Mouse (Mus musculus) neural tube, embryonic 13.5 days (tissue): Measurements from ENCODE around the gene B3gnt4. TPM values are rescaled to one million over a fixed set of nuclear protein-coding genes. Genes with fewer than 3 reads are reported as not detected.

Source experiments
- ATAC-seq: fragments of 200-750 bp; cut with Nextera tagmentation; 2 replicates; pipeline ENCODE4 v1.8.0; 2017; ENCODE audit warnings: low read depth, mild to moderate bottlenecking, moderate TSS enrichment, moderate library complexity
- H3K27ac ChIP-seq: fragments of 300-500 bp; sonication (generic); replicated peaks from 2 replicates; pipeline ENCODE4 v1.5.1; 2015; ENCODE audit warnings: moderate library complexity, mild to moderate bottlenecking, inconsistent platforms
- H3K27me3 ChIP-seq: fragments of 300-500 bp; sonication (generic); 2 replicates; pipeline ENCODE4 v1.6.1; 2015; ENCODE audit warnings: mild to moderate bottlenecking, inconsistent platforms
- H3K36me3 ChIP-seq: fragments of 300-500 bp; sonication (generic); 2 replicates; pipeline ENCODE4 v1.6.1; 2015; ENCODE audit warnings: mild to moderate bottlenecking, inconsistent platforms
- H3K4me1 ChIP-seq: fragments of 300-500 bp; sonication (generic); replicated peaks from 2 replicates; pipeline ENCODE4 v1.6.1; 2015; ENCODE audit warnings: inconsistent platforms
- H3K4me2 ChIP-seq: fragments of 300-500 bp; sonication (generic); 2 replicates; pipeline ENCODE4 v1.6.1; 2015; ENCODE audit warnings: inconsistent platforms, mild to moderate bottlenecking, moderate library complexity
- H3K4me3 ChIP-seq: fragments of 300-500 bp; sonication (generic); 2 replicates; pipeline ENCODE4 v1.5.1; 2015; ENCODE audit warnings: mild to moderate bottlenecking, inconsistent platforms
- H3K9ac ChIP-seq: fragments of 300-500 bp; sonication (generic); 2 replicates; pipeline ENCODE4 v1.6.1; 2015; ENCODE audit warnings: moderate library complexity, mild to moderate bottlenecking, inconsistent platforms
- H3K9me3 ChIP-seq: fragments of 300-500 bp; sonication (generic); 2 replicates; pipeline ENCODE4 v1.6.1; 2016; ENCODE audit warnings: inconsistent platforms
- WGBS: fragments of 180-500 bp; shearing (Covaris S2); methylation state at CpG from one replicate; pipeline ENCODE4 v1.1.7; 2015; 5-methylcytosine and 5-hydroxymethylcytosine counted together
- microRNA-seq: library from miRNA; unstranded; fragments of <30 nt; microRNA quantifications from one replicate; pipeline ENCODE4, GENCODE M21; 2016
- polyA plus RNA-seq: library from polyadenylated mRNA; unstranded; fragments of >200 nt; fragmentation: Nextera tagmentation; extraction: Ambion mirVana; gene quantifications from 2 replicates; pipeline ENCODE4 v1.2.1, GENCODE M21; 2015

The B3gnt4 gene
- polyA plus RNA-seq, 1 experiment from 2014 or later: 1.3 TPM

GRCm38 (mm10) chr5:123530056-123530455 is 19.8 kb downstream of the B3gnt4 start:
- Histone ChIP-seq H3K9ac (no peak overlapping the region), H3K27me3 (no peaks in the 10 kb centered on the region), H3K36me3 (peaks cover 85% of the 10 kb centered on the region), H3K9me3 (no peaks in the 10 kb centered on the region), H3K4me1 (peaks cover 5% of the 10 kb centered on the region; the same call in 1 of the 2 replicates), H3K4me3 (no peak overlapping the region), H3K27ac (no peak overlapping the region), H3K4me2 (no peak overlapping the region)
- no peak for ATAC-seq
- WGBS: 86% methylated on average over 8 of the region's 8 CpGs

DNA sequence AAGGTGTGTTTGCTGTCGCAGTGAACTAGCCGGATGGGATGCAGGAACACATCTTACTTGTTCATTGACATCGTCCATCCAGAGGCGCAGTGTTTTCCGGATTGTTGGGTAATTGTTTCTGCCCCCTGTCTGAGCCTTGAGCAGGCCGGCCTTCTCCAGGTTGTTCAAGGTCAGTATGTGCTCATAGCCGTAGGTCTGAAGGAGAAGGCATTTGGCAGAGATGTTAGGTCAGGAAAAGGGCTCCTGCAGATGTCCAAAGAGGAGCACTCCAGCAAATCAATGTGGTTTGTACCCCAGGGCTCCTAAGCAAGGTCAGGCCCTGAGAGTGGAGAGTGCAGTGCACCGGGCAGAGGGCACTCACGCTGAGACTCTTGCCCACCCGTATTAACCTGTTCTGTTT is 23.5 kb downstream of the B3gnt4 start:
- no peak for ATAC-seq
- H3K4me3 ChIP-seq: no peak overlapping the region
- no peak overlapping the region for H3K4me2 ChIP-seq
- H3K9ac ChIP-seq: no peak overlapping the region
- H3K36me3 ChIP-seq: peaks cover 87% of the 10 kb centered on the region
- no peaks in the 10 kb centered on the region for H3K27me3 ChIP-seq
- no peaks in the 10 kb centered on the region for H3K4me1 ChIP-seq
- no peaks in the 10 kb centered on the region for H3K9me3 ChIP-seq
- H3K27ac ChIP-seq: no peak overlapping the region
- WGBS: 93% methylated on average over 10 of the region's 10 CpGs

GRCm38 (mm10) chr5:123555693-123556092 is 45.4 kb downstream of the B3gnt4 start:
- 92% methylated on average over 7 of the region's 7 CpGs for WGBS
- Histone ChIP-seq H3K27me3 (no peaks in the 10 kb centered on the region), H3K36me3 (peaks cover 59% of the 10 kb centered on the region), H3K9ac (no peak overlapping the region), H3K4me2 (no peak overlapping the region), H3K9me3 (no peaks in the 10 kb centered on the region), H3K27ac (no peak overlapping the region), H3K4me3 (no peak overlapping the region), H3K4me1 (no peaks in the 10 kb centered on the region)
- no peak for ATAC-seq

GRCm38 (mm10) chr5:123556451-123556850 is 46.2 kb downstream of the B3gnt4 start:
- H3K4me3 ChIP-seq: no peak overlapping the region
- ATAC-seq: no peak
- H3K9ac ChIP-seq: no peak overlapping the region
- H3K27ac ChIP-seq: no peak overlapping the region
- no peaks in the 10 kb centered on the region for H3K4me1 ChIP-seq
- WGBS: 84% methylated on average over 2 of the region's 2 CpGs
- no peaks in the 10 kb centered on the region for H3K27me3 ChIP-seq
- peaks cover 66% of the 10 kb centered on the region for H3K36me3 ChIP-seq
- no peaks in the 10 kb centered on the region for H3K9me3 ChIP-seq
- no peak overlapping the region for H3K4me2 ChIP-seq

DNA sequence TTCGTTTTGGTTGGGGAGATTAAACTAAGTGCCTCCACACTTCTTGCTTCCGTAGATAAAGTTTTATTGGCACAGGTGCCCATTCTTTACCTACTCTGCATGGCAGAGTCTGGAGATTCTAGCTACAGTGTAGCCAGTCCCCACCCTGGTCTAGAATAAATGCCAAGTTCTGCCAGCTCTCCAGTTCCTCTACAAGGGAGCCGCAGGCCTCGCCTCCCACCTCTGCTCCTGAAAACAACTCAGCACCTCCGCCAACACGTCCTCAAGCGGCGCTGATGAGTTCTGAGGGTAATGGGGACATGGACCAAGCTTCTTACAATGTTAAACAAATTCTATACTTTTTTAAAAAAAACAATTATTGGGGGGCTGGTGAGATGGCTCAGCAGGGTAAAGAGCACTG is 49.3 kb downstream of the B3gnt4 start:
- Histone ChIP-seq H3K4me3 (no peak overlapping the region), H3K36me3 (peaks cover 90% of the 10 kb centered on the region), H3K4me1 (no peaks in the 10 kb centered on the region), H3K27ac (no peak overlapping the region), H3K4me2 (no peak overlapping the region), H3K9me3 (no peaks in the 10 kb centered on the region), H3K27me3 (no peaks in the 10 kb centered on the region), H3K9ac (no peak overlapping the region)
- 97% methylated on average over 8 of the region's 8 CpGs for WGBS
- no peak for ATAC-seq

DNA sequence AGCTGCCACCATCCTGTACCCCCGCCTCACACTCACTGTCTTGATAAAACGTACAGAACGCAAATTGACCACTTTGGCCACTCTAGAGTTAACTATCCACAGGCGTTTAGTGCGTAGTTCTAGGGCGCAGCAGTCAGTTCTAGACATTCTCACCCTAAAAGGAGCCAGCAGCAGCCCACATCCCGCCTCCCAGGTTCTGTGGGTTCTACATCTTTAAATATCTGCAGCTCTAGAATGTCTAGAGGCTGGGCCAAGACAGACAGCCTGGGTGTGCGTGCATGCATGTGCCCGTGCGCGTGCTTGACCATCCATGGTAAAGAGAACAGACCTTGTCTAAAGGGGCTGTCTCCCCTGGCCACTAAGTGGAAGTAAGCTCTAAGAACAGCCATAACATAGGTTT is 50.9 kb downstream of the B3gnt4 start:
- 94% methylated on average over 11 of the region's 11 CpGs for WGBS
- Histone ChIP-seq H3K27ac (no peak overlapping the region), H3K4me3 (no peak overlapping the region), H3K27me3 (no peaks in the 10 kb centered on the region), H3K4me2 (no peak overlapping the region), H3K36me3 (peaks cover 94% of the 10 kb centered on the region), H3K9me3 (no peaks in the 10 kb centered on the region), H3K4me1 (no peaks in the 10 kb centered on the region), H3K9ac (no peak overlapping the region)
- ATAC-seq: no peak

Small RNA genes lying within 50 kb of the gene (microRNA-seq; reads per million reads assigned to microRNA genes)
- 1.0 reads per million for gene Mir7647

Other genes with a start within 250 kb of the B3gnt4 start
- gene Bcl7a, start 166.6 kb upstream of the B3gnt4 start, polyA plus RNA-seq: 47.4 and 52.6 TPM in 2 replicates
- 23.5 and 28.4 TPM in 2 replicates for gene Mlxip, start 115.7 kb upstream of the B3gnt4 start, polyA plus RNA-seq
- gene Lrrc43, start 21.2 kb upstream of the B3gnt4 start, polyA plus RNA-seq: 0.10 TPM in 1 of 2 replicates, not detected in the other
- gene Il31, start 21.0 kb upstream of the B3gnt4 start, polyA plus RNA-seq: not detected in 2 replicates
- 128 and 137 TPM in 2 replicates for gene Diablo, start 13.7 kb downstream of the B3gnt4 start, polyA plus RNA-seq
- gene Gm49027, start 15.0 kb downstream of the B3gnt4 start, polyA plus RNA-seq: 10.4 and 21.5 TPM in 2 replicates
- 43.0 and 45.4 TPM in 2 replicates for gene Vps33a, start 62.6 kb downstream of the B3gnt4 start, polyA plus RNA-seq
- 67.0 and 74.3 TPM in 2 replicates for gene Clip1, start 174.2 kb downstream of the B3gnt4 start, polyA plus RNA-seq
- 71.8 and 72.0 TPM in 2 replicates for gene Zcchc8, start 210.6 kb downstream of the B3gnt4 start, polyA plus RNA-seq
- 153 and 168 TPM in 2 replicates for gene Rsrc2, start 239.0 kb downstream of the B3gnt4 start, polyA plus RNA-seq
- gene Kntc1, start 239.3 kb downstream of the B3gnt4 start, polyA plus RNA-seq: 4.4 and 4.6 TPM in 2 replicates